Mouse (Mus musculus) CH12.LX (cell line): ENCODE measurements around the gene Dennd2a. TPM values are rescaled to one million over a fixed set of nuclear protein-coding genes. Genes with fewer than 3 reads are reported as not detected.

Experiments
- DNase-seq: peaks from one replicate; pipeline ENCODE4 v3.0.0-alpha.2; 2013; ENCODE audit errors: extremely low read depth
- H3K27ac ChIP-seq: 2 replicates; pipeline ENCODE4 v1.5.1; 2012; ENCODE audit warnings: low read depth, mild to moderate bottlenecking, control low read depth, moderate library complexity; ENCODE audit not compliant: insufficient read depth
- H3K27me3 ChIP-seq: replicated peaks from 2 replicates; pipeline ENCODE3; 2012; ENCODE audit warnings: inconsistent platforms
- H3K36me3 ChIP-seq, 2 experiments: replicated peaks in 1 of 2; 2 replicates each; pipeline versions ENCODE3 to v1.6.1; 2012; ENCODE audit warnings: inconsistent platforms in 1 of 2, low read length in 1 of 2, mild to moderate bottlenecking in 1 of 2, mixed read lengths in 1 of 2, moderate library complexity in 1 of 2; ENCODE audit not compliant: control insufficient read depth in 1 of 2, insufficient read depth in 1 of 2
- H3K4me1 ChIP-seq, 2 experiments: 2 replicates each; pipeline ENCODE4 v1.6.1; 2012; ENCODE audit warnings: inconsistent platforms in 1 of 2, moderate library complexity in 1 of 2; ENCODE audit not compliant: insufficient read depth in 2 of 2, control insufficient read depth in 1 of 2
- H3K4me2 ChIP-seq: 2 replicates; pipeline ENCODE4 v1.6.1; 2012; ENCODE audit warnings: low read depth, mild to moderate bottlenecking, control low read depth; ENCODE audit not compliant: poor library complexity, insufficient read depth, severe bottlenecking
- H3K4me3 ChIP-seq, 3 experiments: fragments of 150-350 bp in 1 of 3; sonication (generic) in 1 of 3; replicated peaks in 1 of 3; 2 replicates each; pipeline versions ENCODE3 to v1.5.1; 2011 to 2012; ENCODE audit warnings: low read depth in 2 of 3, low read length in 2 of 3, mild to moderate bottlenecking in 2 of 3, moderate library complexity in 2 of 3, control low read depth in 1 of 3, improper control_type of control experiment in 1 of 3, inconsistent platforms in 1 of 3, mixed read lengths in 1 of 3; ENCODE audit not compliant: poor library complexity in 1 of 3
- H3K79me2 ChIP-seq: replicated peaks from 2 replicates; pipeline ENCODE4 v1.6.1; 2012; ENCODE audit warnings: mild to moderate bottlenecking, moderate library complexity; ENCODE audit not compliant: control insufficient read depth, poor library complexity, insufficient read depth, severe bottlenecking; ENCODE audit errors: extremely low read depth
- H3K9ac ChIP-seq: 2 replicates; pipeline ENCODE4 v1.6.1; 2012; ENCODE audit warnings: low read depth, mild to moderate bottlenecking, control low read depth, moderate library complexity; ENCODE audit not compliant: insufficient read depth
- H3K9me3 ChIP-seq: replicated peaks from 2 replicates; pipeline ENCODE3; 2012; ENCODE audit warnings: low read length, inconsistent platforms, mixed read lengths
- CHD1 ChIP-seq: IDR thresholded peaks from 2 replicates; pipeline ENCODE4 v1.6.1; 2012; ENCODE audit warnings: low read depth, low read length, improper control_type of control experiment, inconsistent platforms
- ELF1 ChIP-seq: IDR thresholded peaks from 2 replicates; pipeline ENCODE4 v1.6.1; 2014; ENCODE audit warnings: low read depth, mild to moderate bottlenecking, inconsistent platforms, low read length, improper control_type of control experiment
- EP300 ChIP-seq: IDR thresholded peaks from 2 replicates; pipeline ENCODE4 v1.6.1; 2011; ENCODE audit warnings: low read length, improper control_type of control experiment
- ETS1 ChIP-seq: conservative IDR thresholded peaks from 2 replicates; pipeline ENCODE4 v1.6.1; 2012; ENCODE audit warnings: low read depth, mild to moderate bottlenecking, inconsistent platforms, low read length, improper control_type of control experiment, moderate library complexity
- JUN ChIP-seq: IDR thresholded peaks from 2 replicates; pipeline ENCODE4 v1.6.1; 2011; ENCODE audit warnings: low read depth, mild to moderate bottlenecking, low read length, improper control_type of control experiment, moderate library complexity; ENCODE audit not compliant: insufficient read depth
- JUND ChIP-seq: conservative IDR thresholded peaks from 2 replicates; pipeline ENCODE4 v1.6.1; 2011; ENCODE audit warnings: low read depth, low read length, improper control_type of control experiment
- KAT2A ChIP-seq: IDR thresholded peaks from 2 replicates; pipeline ENCODE4 v1.6.1; 2012; ENCODE audit warnings: low read length, improper control_type of control experiment, inconsistent platforms; ENCODE audit not compliant: insufficient replicate concordance
- MAX ChIP-seq: IDR thresholded peaks from 2 replicates; pipeline ENCODE4 v1.6.1; 2011; ENCODE audit warnings: low read length, improper control_type of control experiment
- MAZ ChIP-seq: IDR thresholded peaks from 2 replicates; pipeline ENCODE4 v1.6.1; 2012; ENCODE audit warnings: low read depth, mild to moderate bottlenecking, inconsistent platforms, low read length, improper control_type of control experiment, moderate library complexity
- MEF2A ChIP-seq: IDR thresholded peaks from 2 replicates; pipeline ENCODE4 v1.6.1; 2014; ENCODE audit warnings: low read depth, mild to moderate bottlenecking, inconsistent platforms, low read length, improper control_type of control experiment, borderline replicate concordance
- NELFE ChIP-seq: IDR thresholded peaks from 2 replicates; pipeline ENCODE4 v1.6.1; 2011; ENCODE audit warnings: low read depth, low read length, improper control_type of control experiment
- NRF1 ChIP-seq: IDR thresholded peaks from 2 replicates; pipeline ENCODE4 v1.6.1; 2014; ENCODE audit warnings: low read depth, mild to moderate bottlenecking, inconsistent platforms, low read length, improper control_type of control experiment, moderate library complexity
- POLR2A ChIP-seq: IDR thresholded peaks from 2 replicates; pipeline ENCODE4 v1.6.1; 2011; ENCODE audit warnings: low read depth, mild to moderate bottlenecking, improper control_type of control experiment, low read length
- POLR2AphosphoS2 ChIP-seq: IDR thresholded peaks from 2 replicates; pipeline ENCODE4 v1.6.1; 2011; ENCODE audit warnings: low read depth, low read length, improper control_type of control experiment
- RCOR1 ChIP-seq: conservative IDR thresholded peaks from 2 replicates; pipeline ENCODE4 v1.6.1; 2012; ENCODE audit warnings: low read depth, mild to moderate bottlenecking, inconsistent platforms, low read length, improper control_type of control experiment
- TBP ChIP-seq: conservative IDR thresholded peaks from 2 replicates; pipeline ENCODE4 v1.6.1; 2011; ENCODE audit warnings: low read depth, low read length, improper control_type of control experiment
- TCF12 ChIP-seq: IDR thresholded peaks from 2 replicates; pipeline ENCODE4 v1.6.1; 2014; ENCODE audit warnings: low read depth, mild to moderate bottlenecking, inconsistent platforms, low read length, improper control_type of control experiment
- UBTF ChIP-seq: IDR thresholded peaks from 2 replicates; pipeline ENCODE4 v1.6.1; 2012; ENCODE audit warnings: low read depth, mild to moderate bottlenecking, inconsistent platforms, low read length, improper control_type of control experiment, moderate library complexity
- USF1 ChIP-seq: IDR thresholded peaks from 2 replicates; pipeline ENCODE4 v1.6.1; 2014; ENCODE audit warnings: low read depth, mild to moderate bottlenecking, inconsistent platforms, low read length, improper control_type of control experiment
- ZC3H11A ChIP-seq: IDR thresholded peaks from 2 replicates; pipeline ENCODE4 v1.6.1; 2012; ENCODE audit warnings: low read depth, mild to moderate bottlenecking, inconsistent platforms, low read length, improper control_type of control experiment
- ZMIZ1 ChIP-seq: IDR thresholded peaks from 2 replicates; pipeline ENCODE4 v1.6.1; 2012; ENCODE audit warnings: low read depth, mild to moderate bottlenecking, inconsistent platforms, low read length, improper control_type of control experiment
- ZNF384 ChIP-seq: IDR thresholded peaks from 2 replicates; pipeline ENCODE4 v1.6.1; 2012; ENCODE audit warnings: low read depth, low read length, improper control_type of control experiment, inconsistent platforms
- dilution Hi-C: fragments of 300-500 bp; cut with MboI; formaldehyde crosslinking; loops from 2 replicates; pipeline ENCODE4 v1.14.3; 2020; ENCODE audit warnings: low sequenced_read_pairs; ENCODE audit not compliant: extremely low pct_unique_long_range_greater_than_20kb, extremely low pct_ligation_motif_present
- in situ Hi-C: fragments of 300-500 bp; cut with MboI; formaldehyde crosslinking; loops from 3 replicates; pipeline ENCODE4 v1.14.3; 2019; ENCODE audit warnings: low sequenced_read_pairs, low pct_ligation_motif_present, low pct_unique_long_range_greater_than_20kb, mixed read lengths
- polyA plus RNA-seq: library from polyadenylated mRNA; unstranded; fragments of >175 nt; gene quantifications from 2 replicates; pipeline ENCODE4 v1.2.1, GENCODE M21; 2012; ENCODE audit warnings: low read depth; ENCODE audit not compliant: insufficient read length
- total RNA-seq, 2 experiments: library from RNA; depleted of rRNA; stranded (reverse); fragments of 300-350 nt in 1 of 2; fragments of >200 nt in 1 of 2; gene quantifications; 2 replicates each; pipeline ENCODE4 v1.2.3; 2012 to 2014

The Dennd2a gene
- total and polyA plus RNA-seq, 3 experiments: 3.7 to 10.6 (median 9.1) TPM

DNA sequence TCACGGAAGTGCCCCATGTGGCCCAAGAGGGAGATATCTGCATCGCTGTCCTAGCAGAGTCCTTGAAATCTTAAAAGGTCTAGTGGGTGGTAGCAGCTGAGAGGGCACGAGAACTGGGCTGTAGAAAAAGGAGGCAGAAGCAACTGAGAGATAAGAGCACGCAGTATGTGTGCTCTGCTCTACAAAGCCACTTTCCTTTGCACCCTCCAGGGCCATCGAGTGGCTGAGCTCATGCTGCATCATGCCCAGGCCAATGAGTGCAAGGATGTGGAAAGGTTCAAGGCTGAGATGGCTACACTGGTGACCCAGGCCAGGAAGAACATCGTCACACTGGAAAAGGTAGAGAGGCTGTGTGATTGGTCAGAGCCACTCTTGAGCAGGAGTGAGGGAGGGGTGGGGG is 27.9 kb upstream of the Dennd2a start, which contains the start of gene Gm42420:
Gene Gm42420, plus strand, starts transcription at position 237 of the 400 bp plus-strand sequence.
- Histone ChIP-seq H3K79me2 (no peaks in the 10 kb centered on the region), H3K9me3 (no peaks in the 10 kb centered on the region), H3K4me2 (no peak within 1 kb of the TSS), H3K4me1 (no peaks in the 10 kb centered on the region), H3K27me3 (no peaks in the 10 kb centered on the region), H3K4me3 (no peak within 1 kb of the TSS), H3K9ac (no peak within 1 kb of the TSS), H3K27ac (no peak within 1 kb of the TSS), H3K36me3 (peaks cover 28 to 87% of the 10 kb centered on the region in 2 experiments)
- no peak for DNase-seq
- dilution Hi-C loops (no loop called here), in situ Hi-C loops (no loop called here)
- TF ChIP-seq UBTF (no peak), MAZ (no peak), JUN (no peak), ETS1 (no peak), KAT2A (no peak), USF1 (no peak), ZC3H11A (no peak), ELF1 (no peak), ZNF384 (no peak), TCF12 (no peak), TBP (no peak), MAX (no peak), RCOR1 (no peak), EP300 (no peak), NELFE (no peak), CHD1 (no peak), POLR2A (no peak), ZMIZ1 (no peak), JUND (no peak)

DNA sequence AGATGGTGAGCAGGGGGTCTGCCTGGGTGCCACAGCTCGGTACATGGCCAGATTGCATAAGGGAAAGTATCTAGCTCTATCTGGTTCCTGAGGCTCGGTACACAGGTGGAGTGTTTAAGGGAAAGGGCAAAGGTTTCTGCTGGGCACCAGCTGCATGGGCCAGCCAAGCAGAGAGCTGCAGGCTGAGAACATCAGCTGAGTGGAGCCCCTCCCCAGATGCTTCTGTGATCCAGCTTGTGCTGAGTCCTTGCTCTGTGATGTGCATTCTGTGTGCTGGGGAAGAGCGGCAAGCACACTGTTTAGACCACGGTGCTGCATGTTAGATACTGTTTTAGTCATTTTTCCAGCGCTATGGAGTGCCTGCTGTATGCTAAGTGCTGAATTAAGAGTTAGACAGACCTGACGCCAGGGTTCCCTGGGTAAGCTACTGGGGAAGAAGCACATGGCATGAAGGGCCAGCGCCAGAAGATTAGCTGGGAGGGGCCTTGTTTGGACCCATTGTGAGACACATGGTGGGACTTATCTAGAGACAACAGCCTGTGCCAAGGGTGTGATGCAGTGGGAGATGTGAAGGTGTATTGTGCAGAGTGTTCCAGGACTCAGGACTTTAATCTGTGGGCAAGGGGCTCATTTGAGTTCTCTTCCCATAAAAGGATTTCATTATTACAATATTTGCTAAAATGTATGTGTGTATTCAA is 23.6 kb upstream of the Dennd2a start:
- Histone ChIP-seq H3K9ac (no peak overlapping the region), H3K9me3 (no peaks in the 10 kb centered on the region), H3K27me3 (no peaks in the 10 kb centered on the region), H3K4me3 (no peak overlapping the region), H3K79me2 (no peaks in the 10 kb centered on the region), H3K36me3 (peaks cover 28 to 89% of the 10 kb centered on the region in 2 experiments), H3K27ac (no peak overlapping the region), H3K4me1 (peaks cover 0 to 4% of the 10 kb centered on the region in 2 experiments; a peak in 1 of 4 replicates), H3K4me2 (no peak overlapping the region)
- TF ChIP-seq RCOR1: no peak
- TF ChIP-seq NRF1: no peak
- TF ChIP-seq POLR2AphosphoS2: no peak
- no peak for TF ChIP-seq MEF2A
- no peak for DNase-seq
- in situ Hi-C loops: no loop called here
- dilution Hi-C loops: no loop called here
